Mouse (Mus musculus) cortical plate, adult 2 months (tissue): Measurements from ENCODE around the gene Ttc28.

Source experiments
- CTCF ChIP-seq: fragments of 200-500 bp; IDR thresholded peaks from 2 replicates; pipeline ENCODE4 v1.5.1; 2011; ENCODE audit warnings: mild to moderate bottlenecking, control low read depth, low read length; ENCODE audit not compliant: insufficient read depth; ENCODE audit errors: extremely low read depth
- POLR2A ChIP-seq: fragments of 200-500 bp; IDR thresholded peaks from 2 replicates; pipeline ENCODE4 v1.6.1; 2011; ENCODE audit warnings: mild to moderate bottlenecking, low read length, control low read depth; ENCODE audit not compliant: insufficient read depth; ENCODE audit errors: extremely low read depth

DNA sequence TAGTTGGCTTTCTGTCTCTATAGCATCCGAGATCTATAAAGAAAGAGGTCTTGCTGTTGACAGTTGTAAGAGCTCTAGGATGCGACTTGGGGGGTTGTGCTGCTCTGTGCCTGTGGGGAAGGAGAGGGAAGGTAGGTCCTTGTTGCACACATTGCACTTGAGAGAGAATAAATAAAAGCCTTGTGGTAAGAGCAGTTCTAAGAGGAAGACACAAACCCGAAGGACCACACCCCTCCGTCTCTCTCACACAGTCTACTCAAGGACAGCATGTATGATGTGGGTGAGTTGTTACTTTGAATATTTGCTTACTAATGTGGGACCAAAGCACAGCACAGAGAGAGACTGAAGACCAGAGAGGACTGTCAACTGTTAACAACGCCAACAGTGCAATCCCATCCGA is 160.2 kb downstream of the Ttc28 start:
- TF ChIP-seq CTCF (no peak), POLR2A (no peak)
